Mouse (Mus musculus): Measurements from ENCODE around the gene Sf3b6.

- TF ChIP-seq CTCF (IDR thresholded peaks at IDR 0.05; ENCODE audit: insufficient read depth, low read depth, low read length), result no peak
- TF ChIP-seq POLR2A (IDR thresholded peaks at IDR 0.05; ENCODE audit: insufficient read depth, low read depth, low read length), result no peak
Measured at GRCm38 (mm10) chr12:4856834-4857233, 39.5 kb downstream of the Sf3b6 start.
